Comparison of ENCODE assay signal across 9 mouse cellular contexts in the genomic region with DNA sequence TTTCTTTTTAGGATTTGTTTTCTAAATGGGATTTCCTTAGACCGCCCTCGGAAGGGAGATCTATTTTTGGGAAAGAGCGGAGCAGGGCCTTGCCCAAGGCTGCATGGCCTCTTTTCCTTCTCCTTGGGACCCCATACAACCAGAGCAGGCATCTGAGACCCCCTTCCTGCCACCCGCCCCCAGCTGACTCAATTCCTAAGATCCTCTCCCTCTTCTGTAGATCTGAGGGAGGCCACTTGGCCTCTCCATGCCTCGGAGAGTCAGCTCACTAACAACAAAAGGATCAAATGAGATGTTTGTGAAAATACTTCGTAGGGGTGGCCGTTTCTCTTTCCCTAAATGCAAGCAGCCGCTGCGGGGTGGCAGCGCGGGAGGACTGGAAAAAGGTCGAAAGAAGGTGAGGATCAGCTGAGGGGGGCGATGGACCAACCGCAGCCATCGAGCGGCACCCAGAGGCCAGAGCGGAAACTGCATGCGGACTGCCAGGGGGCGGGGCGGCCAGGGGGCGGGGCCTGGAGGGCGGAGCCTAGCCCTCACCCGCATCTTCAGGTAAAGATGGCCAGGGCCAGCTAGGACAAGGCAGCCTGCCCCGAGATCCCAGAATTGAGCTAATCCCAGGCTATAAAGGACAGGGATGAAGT. TPM values are rescaled to one million over a fixed set of nuclear protein-coding genes. Genes with fewer than 3 reads are reported as not detected.
DNase-seq lines count a peak whose midpoint lies in the region; ATAC-seq lines count a peak whose summit lies in the region.
"Had no signal": no experiment of that assay in that cellular context is flagged by ENCODE, and none has a peak within 500 bp of the region (broad histone marks: within the 10 kb centered on the region; RNA-seq: fewer than 3 reads in every experiment).

No protein-coding gene starts in this region.

- WGBS in embryonic facial prominence, embryonic 11.5 days = 8% methylated on average over 24 of the region's 24 CpGs
- WGBS in liver, embryonic 13.5 days (ENCODE audit: insufficient replicate concordance) = 12% methylated on average over 24 of the region's 24 CpGs
- 12% methylated on average over 24 of the region's 24 CpGs for WGBS in stomach, embryonic 14.5 days

- 0 out of 2 replicates have a peak overlapping the region, but pooled peaks have one; percentile 10 for H3K4me3 ChIP-seq in embryonic facial prominence, embryonic 11.5 days (ENCODE audit: low read depth, low read length)
- H3K4me3 ChIP-seq in liver, embryonic 13.5 days (replicated peaks) = no peak overlapping the region
- peak overlapping the region; percentile 8; the same call in 1 of the 2 replicates for H3K4me3 ChIP-seq in stomach, embryonic 14.5 days (ENCODE audit: low read depth, low read length)
- H3K4me3 ChIP-seq: erythroblast, embryonic 14.5 days had no signal

- no peaks in the 10 kb centered on the region for H3K36me3 ChIP-seq in embryonic facial prominence, embryonic 11.5 days (replicated peaks; ENCODE audit: control insufficient read depth, insufficient read depth, low read depth, low read length)
- no peaks in the 10 kb centered on the region for H3K36me3 ChIP-seq in liver, embryonic 13.5 days
- no peaks in the 10 kb centered on the region for H3K36me3 ChIP-seq in stomach, embryonic 14.5 days (ENCODE audit: control insufficient read depth, insufficient read depth, low read length)

- no peak overlapping the region for H3K27ac ChIP-seq in embryonic facial prominence, embryonic 11.5 days (replicated peaks; ENCODE audit: low read depth, low read length)
- H3K27ac ChIP-seq in liver, embryonic 13.5 days = no peak overlapping the region
- H3K27ac ChIP-seq in stomach, embryonic 14.5 days (ENCODE audit: low read length) = no peak overlapping the region

- DNase-seq in B cell, adult 2 months = peak; percentile 77 to 78
- peak; percentile 25 for DNase-seq in adrenal gland, adult 8-10 months
- peak; percentile 82 for DNase-seq in embryonic facial prominence, embryonic 11.5 days (ENCODE audit: low spot score)
- DNase-seq in heart, adult 8-10 months (ENCODE audit: low spot score) = peak; percentile 38
- peak; percentile 59 for DNase-seq in kidney, adult 9 months
- peak; percentile 14 for DNase-seq in liver, embryonic 13.5 days
- DNase-seq in natural killer cell, adult 2 months (ENCODE audit: low spot score in 2 of 2) = peak; percentile 58 to 61

- H3K4me1 ChIP-seq in embryonic facial prominence, embryonic 11.5 days (ENCODE audit: control insufficient read depth, insufficient read depth, low read length) = no peaks in the 10 kb centered on the region
- H3K4me1 ChIP-seq in liver, embryonic 13.5 days (replicated peaks) = peaks cover 3% of the 10 kb centered on the region; the same call in 1 of the 2 replicates
- no peaks in the 10 kb centered on the region for H3K4me1 ChIP-seq in stomach, embryonic 14.5 days (ENCODE audit: control insufficient read depth, insufficient read depth, low read length)

- H3K9me3 ChIP-seq in embryonic facial prominence, embryonic 11.5 days (replicated peaks; ENCODE audit: control insufficient read depth, low read length) = no peaks in the 10 kb centered on the region
- H3K9me3 ChIP-seq in liver, embryonic 13.5 days (replicated peaks) = no peaks in the 10 kb centered on the region
- no peaks in the 10 kb centered on the region for H3K9me3 ChIP-seq in stomach, embryonic 14.5 days (ENCODE audit: control insufficient read depth, low read depth, low read length)

- H3K9ac ChIP-seq in embryonic facial prominence, embryonic 11.5 days (replicated peaks; ENCODE audit: low read length) = 0 out of 2 replicates have a peak overlapping the region, but pooled peaks have one; percentile 13
- H3K9ac ChIP-seq in liver, embryonic 13.5 days = no peak overlapping the region
- H3K9ac ChIP-seq in stomach, embryonic 14.5 days (replicated peaks; ENCODE audit: low read depth, low read length) = no peak overlapping the region

- peak overlapping the region; percentile 34 for H3K4me2 ChIP-seq in embryonic facial prominence, embryonic 11.5 days (ENCODE audit: low read depth, low read length)
- peak overlapping the region; percentile 28; the same call in 1 of the 2 replicates for H3K4me2 ChIP-seq in liver, embryonic 13.5 days
- peak overlapping the region; percentile 32 for H3K4me2 ChIP-seq in stomach, embryonic 14.5 days (replicated peaks; ENCODE audit: low read depth, low read length)

- no peaks in the 10 kb centered on the region for H3K27me3 ChIP-seq in embryonic facial prominence, embryonic 11.5 days (ENCODE audit: control insufficient read depth, insufficient read depth, low read length)
- peaks cover 26% of the 10 kb centered on the region for H3K27me3 ChIP-seq in liver, embryonic 13.5 days
- no peaks in the 10 kb centered on the region for H3K27me3 ChIP-seq in stomach, embryonic 14.5 days (ENCODE audit: control insufficient read depth, insufficient read depth, low read length)

- peak; percentile 60; the same call in 1 of the 2 replicates for ATAC-seq in embryonic facial prominence, embryonic 11.5 days (replicated peaks; ENCODE audit: insufficient number of reproducible peaks, low FRiP score, low TSS enrichment, low read depth)
- ATAC-seq in liver, embryonic 13.5 days (ENCODE audit: low read depth) = 0 out of 2 replicates have a peak, but pooled peaks have one; percentile 15
- peak; percentile 30; the same call in 1 of the 2 replicates for ATAC-seq in stomach, embryonic 14.5 days (ENCODE audit: insufficient number of reproducible peaks, insufficient read depth, low FRiP score, low read depth)

RNA-seq across cellular contexts. Expression of a gene that starts 29.5 kb away (rescaled TPM):
- total RNA-seq in adrenal gland, adult 8-10 months (2022) = not detected
- polyA plus RNA-seq in embryonic facial prominence, embryonic 11.5 days (2014; fragmentation: Nextera tagmentation; extraction: Ambion mirVana) = not detected in 2 replicates
- total RNA-seq in heart, adult 8-10 months (2022) = not detected
- not detected in 2 replicates for polyA plus RNA-seq in liver, embryonic 13.5 days (2015; fragmentation: Nextera tagmentation; extraction: Ambion mirVana)
- 0.48 TPM in 1 of 2 replicates, not detected in the other for polyA plus RNA-seq in stomach, embryonic 14.5 days (2014; fragmentation: Nextera tagmentation; extraction: Ambion mirVana)
- polyA plus RNA-seq: erythroblast, embryonic 14.5 days had no signal

Comparison
In these comparisons a context has a peak if more than half of its experiments do, and no peak if none do; other contexts are left out.
1. DNase-seq: peak in every context shown above with its lines; median percentile 82 in embryonic facial prominence, embryonic 11.5 days; 78 in B cell, adult 2 months; 60 in natural killer cell, adult 2 months; 59 in kidney, adult 9 months; 38 in heart, adult 8-10 months; 25 in adrenal gland, adult 8-10 months; 14 in liver, embryonic 13.5 days.